Mouse (Mus musculus): ENCODE data around the gene Erp29.

Erp29 gene

DNA sequence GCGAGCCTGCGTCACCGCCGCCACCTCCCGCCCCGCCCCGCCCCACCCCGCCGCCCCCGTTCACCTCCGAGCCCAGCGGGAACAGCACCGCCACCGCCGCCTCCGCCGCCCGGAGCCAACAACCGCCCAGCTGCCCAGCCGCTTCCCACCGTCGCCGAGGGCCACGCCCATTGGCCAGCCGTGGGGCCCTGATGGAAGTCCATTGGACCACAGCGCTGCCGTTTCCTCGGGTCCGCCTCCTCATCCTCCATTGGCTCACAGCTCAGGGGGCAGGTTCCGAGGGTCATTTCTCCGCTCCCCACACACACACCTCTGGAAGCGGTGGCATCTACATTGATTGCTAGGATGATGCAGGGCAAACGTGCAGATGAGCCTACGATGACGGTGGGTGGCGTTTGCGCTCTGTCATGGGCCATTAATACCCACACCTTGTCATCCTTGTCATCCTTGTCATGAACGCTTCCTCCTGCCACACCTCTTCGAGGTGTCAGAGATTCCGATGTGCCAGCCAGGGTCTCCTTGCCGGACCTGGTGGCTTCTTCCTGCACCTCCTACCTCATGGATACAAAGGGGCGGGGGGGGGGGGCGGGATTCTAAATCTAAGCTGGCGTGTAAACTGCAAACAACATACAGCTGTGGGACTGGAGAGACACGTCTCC lies 66.7 kb downstream of the Erp29 start, which contains the start of gene Trafd1:
Gene Trafd1 (minus strand): TSS at position 172 of the 659 bp plus-strand sequence.
- ChIA-PET CTCF (interaction anchor here in 3 of 4 experiments (0.6 to 1.3 kb wide), 11 partner anchors 9 to 933 kb away, joined by 3 to 8 read pairs (median 3); partner anchors contain the start of gene Naa25 (in 1 of the 3)), POLR2A (interaction anchor here (0.6 to 8.6 kb wide), 26 partner anchors 9 to 737 kb away, joined by 3 to 94 read pairs (median 4); partner anchors contain the start of genes Naa25 (in 4 of the 4), Hectd4 (in 1 of the 4) and Rpl6 (in 1 of the 4))

DNA sequence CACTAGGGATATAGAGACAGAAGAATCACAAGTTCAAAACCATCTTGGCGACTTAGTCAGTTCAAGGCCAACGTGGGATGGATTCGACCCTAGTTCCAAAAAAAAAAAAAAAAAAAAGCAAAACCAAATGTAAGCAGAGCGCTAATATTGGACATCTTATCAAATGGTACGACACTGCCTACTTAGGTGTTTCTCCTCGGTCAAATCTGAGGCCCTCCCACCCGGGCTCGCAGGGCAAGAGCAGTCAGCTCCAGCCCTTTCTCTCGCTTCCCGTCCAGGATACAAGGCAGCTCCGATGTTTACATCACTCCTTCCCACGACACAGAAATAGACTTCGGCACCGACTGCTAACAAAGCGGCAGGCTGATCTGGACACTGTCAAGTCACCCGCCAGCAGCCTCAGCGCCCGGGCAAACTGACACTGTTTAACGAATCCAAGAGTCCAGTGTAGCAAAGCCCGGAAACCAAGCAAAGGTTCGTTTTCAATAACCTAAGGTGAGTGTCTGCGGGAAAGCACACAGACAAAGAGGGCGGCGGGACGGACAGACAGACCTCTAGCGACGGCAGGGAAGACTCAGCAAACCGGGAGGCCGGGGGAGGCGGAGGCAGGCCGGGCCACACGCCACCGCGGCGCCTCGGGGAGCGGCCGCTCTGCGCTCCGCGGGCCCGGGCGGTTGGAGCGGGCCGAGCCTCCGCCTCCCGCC lies 67.4 kb downstream of the Erp29 start:
- ChIA-PET POLR2A (interaction anchor here in 3 of 4 experiments (0.6 to 8.6 kb wide), 23 partner anchors 9 to 204 kb away, joined by 3 to 94 read pairs (median 4); partner anchors contain the start of genes Naa25 (in 3 of the 3), Hectd4 (in 1 of the 3) and Rpl6 (in 1 of the 3)), CTCF (interaction anchor here in 3 of 4 experiments (0.6 to 1.3 kb wide), 9 partner anchors 8 to 197 kb away, joined by 3 to 18 read pairs (median 3); partner anchors contain the start of gene Naa25 (in 1 of the 3))

DNA sequence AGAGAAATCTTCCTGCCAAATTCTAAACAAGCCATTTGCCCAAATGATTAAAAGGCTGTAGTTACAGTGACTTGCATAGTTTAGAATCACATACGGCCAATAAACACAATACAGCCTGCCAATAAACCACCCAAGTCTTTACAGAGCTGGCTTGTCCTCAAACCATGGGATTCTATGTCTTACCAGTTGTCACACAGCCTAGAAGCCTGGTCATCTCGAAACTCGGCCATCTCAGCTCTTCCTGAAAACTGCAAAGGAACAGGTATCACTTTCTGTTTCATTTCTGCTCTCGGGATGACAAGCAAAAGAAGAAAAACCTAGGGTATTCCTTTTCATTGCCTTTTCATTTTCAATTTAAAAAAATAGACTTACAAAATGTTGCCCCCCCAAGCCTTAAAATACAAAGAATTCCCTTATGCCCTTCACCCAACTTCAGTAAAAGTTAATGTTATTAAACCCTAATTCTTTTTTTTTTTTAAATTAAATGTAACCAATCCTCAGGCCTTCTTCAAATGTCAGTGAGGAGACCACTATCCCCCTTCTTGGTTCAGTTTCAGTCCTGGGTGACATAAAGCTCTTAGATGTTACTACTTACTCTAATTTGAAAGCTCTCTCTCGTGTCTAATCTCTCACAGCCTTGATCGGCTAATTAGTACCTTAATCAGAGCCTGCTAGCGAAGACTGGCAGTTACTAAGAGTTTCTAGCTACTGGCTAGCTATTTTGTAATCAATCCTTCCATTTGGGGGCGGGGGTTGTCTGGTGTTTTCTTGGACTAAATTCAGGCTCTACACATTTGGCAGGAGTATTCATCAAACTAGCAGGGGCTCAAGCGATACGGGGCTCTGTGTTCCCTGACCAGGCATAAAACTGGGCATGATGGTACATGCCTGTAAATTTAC lies 68.2 kb downstream of the Erp29 start:
- ChIA-PET POLR2A (interaction anchor here in 2 of 4 experiments (0.6 to 8.6 kb wide), 13 partner anchors 10 to 180 kb away, joined by 3 to 94 read pairs (median 4); partner anchors contain the start of genes Naa25 (in 2 of the 2) and Hectd4 (in 1 of the 2)), CTCF (interaction anchor here in 3 of 4 experiments (0.7 to 1.0 kb wide), 3 partner anchors 94 to 168 kb away, joined by 3 to 8 read pairs (median 3); no protein-coding TSS in a partner anchor)

DNA sequence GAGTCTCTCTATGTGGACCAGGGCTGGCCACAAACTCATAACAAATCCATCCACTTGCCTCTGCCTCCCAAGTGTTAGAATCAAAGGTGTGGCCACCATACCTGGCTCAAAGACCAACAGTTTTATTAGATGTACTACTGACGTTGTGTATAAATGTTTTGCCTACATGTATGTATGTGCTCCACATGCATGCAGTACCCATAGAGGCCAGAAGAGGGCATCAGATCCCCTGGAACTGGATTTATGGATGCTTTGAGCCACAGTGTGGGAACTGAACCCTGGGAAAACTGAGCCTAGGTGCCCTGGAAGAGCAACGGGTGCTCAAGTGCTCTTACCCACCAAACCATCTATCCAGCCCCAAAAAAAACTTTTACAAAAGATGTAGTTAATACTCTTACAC lies 71.6 kb downstream of the Erp29 start:
- CTCF ChIA-PET: interaction anchor here in 3 of 4 experiments (0.6 to 1.5 kb wide), 9 partner anchors 9 to 97 kb away, joined by 3 to 9 read pairs (median 4); no protein-coding TSS in a partner anchor
- POLR2A ChIA-PET: interaction anchor here in 2 of 4 experiments (1.0 to 1.8 kb wide), 2 partner anchors 16 to 161 kb away, joined by 3 to 8 read pairs; partner anchors contain the start of genes Hectd4 (in 1 of the 2) and Naa25 (in 1 of the 2)

DNA sequence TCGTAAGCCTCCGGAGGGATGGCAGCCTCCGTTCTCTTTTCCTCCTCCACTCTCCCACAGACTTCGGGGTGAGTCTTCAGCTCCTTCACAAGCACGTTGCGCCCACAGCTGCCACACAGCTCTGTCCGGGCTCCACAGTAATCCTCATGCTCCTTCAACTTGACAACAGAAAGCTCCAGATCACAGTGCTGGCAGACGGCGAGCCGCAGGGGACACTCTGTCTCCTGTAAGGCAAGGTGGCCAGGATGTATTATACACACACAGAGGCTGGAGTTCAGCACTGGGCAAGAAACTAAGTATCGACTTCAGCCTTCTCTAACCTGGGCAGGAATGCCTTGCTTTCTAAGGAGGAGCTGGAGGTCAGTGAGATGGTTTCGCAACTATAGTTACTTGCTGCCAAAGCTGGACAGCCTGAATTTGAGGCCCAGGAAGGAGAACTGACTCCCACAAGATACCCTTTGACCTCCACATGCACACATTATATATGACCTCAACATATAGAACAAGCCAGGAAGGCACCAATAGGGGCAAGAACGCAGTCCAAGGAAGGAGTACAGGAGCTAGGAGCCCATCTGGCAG lies 73.5 kb downstream of the Erp29 start:
- ChIA-PET POLR2A (interaction anchor here in 2 of 4 experiments (1.0 to 1.3 kb wide), 3 partner anchors 17 to 163 kb away, joined by 3 to 4 read pairs (median 3); partner anchors contain the start of gene Naa25 (in 1 of the 2)), CTCF (interaction anchor here in 3 of 4 experiments (0.6 to 1.3 kb wide), 5 partner anchors 11 to 384 kb away, joined by 3 to 5 read pairs (median 4); no protein-coding TSS in a partner anchor)
